Mouse (Mus musculus): ENCODE results near the gene Pacs2.

DNA sequence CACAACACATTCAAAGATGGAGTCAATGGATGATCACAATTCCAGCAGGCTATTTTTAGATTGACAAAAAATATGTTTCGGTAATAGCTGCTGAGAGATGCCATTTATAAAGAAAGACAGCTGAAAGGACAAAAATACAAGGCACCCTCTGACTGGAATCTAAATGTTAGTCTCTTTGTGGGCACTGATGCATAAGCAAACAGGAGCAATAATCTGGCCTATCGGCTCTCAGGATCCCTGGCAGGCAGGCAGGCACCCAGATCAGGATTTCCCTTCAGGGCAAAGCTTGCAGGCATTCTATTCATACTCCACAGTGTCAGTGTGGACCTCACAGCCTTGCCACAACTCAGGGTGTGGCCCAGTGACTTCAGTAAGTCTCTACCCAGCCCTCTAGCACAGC, 32.3 kb upstream of the Pacs2 start:
- TF ChIP-seq CTCF (conservative IDR thresholded peaks at IDR 0.05; ENCODE audit: insufficient read depth, insufficient read length, low read depth, low read length) (no peak), POLR2A (IDR thresholded peaks at IDR 0.05; ENCODE audit: low read depth, low read length) (no peak)

All from kidney, adult 2 months (tissue).